Mouse (Mus musculus) kidney, postnatal 0 days (tissue): ENCODE data around the gene Per2. TPM values are rescaled to one million over a fixed set of nuclear protein-coding genes. Genes with fewer than 3 reads are reported as not detected.

Source experiments
- ATAC-seq: fragments of 200-750 bp; cut with Nextera tagmentation; replicated peaks from 2 replicates; pipeline ENCODE4 v1.8.0; 2017; ENCODE audit warnings: low read depth, moderate number of reproducible peaks, moderate TSS enrichment, moderate library complexity; ENCODE audit not compliant: low FRiP score
- DNase-seq: peaks from one replicate; pipeline ENCODE4 v3.0.0-alpha.2; 2016; ENCODE audit warnings: low spot score
- H3K27ac ChIP-seq: fragments of 300-500 bp; sonication (generic); 2 replicates; pipeline ENCODE4 v1.5.1; 2014; ENCODE audit warnings: mild to moderate bottlenecking
- H3K27me3 ChIP-seq: fragments of 300-500 bp; sonication (generic); 2 replicates; pipeline ENCODE4 v1.6.1; 2014; ENCODE audit warnings: low read length, mixed read lengths; ENCODE audit not compliant: insufficient read depth
- H3K36me3 ChIP-seq: fragments of 300-500 bp; sonication (generic); 2 replicates; pipeline ENCODE4 v1.6.1; 2014; ENCODE audit warnings: low read length, mixed read lengths; ENCODE audit not compliant: insufficient read depth
- H3K4me1 ChIP-seq: fragments of 300-500 bp; sonication (generic); replicated peaks from 2 replicates; pipeline ENCODE4 v1.6.1; 2014; ENCODE audit warnings: antibody characterized with exemption, low read length, mixed read lengths; ENCODE audit not compliant: insufficient read depth
- H3K4me2 ChIP-seq: fragments of 300-500 bp; sonication (generic); 2 replicates; pipeline ENCODE4 v1.6.1; 2014; ENCODE audit warnings: mild to moderate bottlenecking, low read length, moderate library complexity, mixed read lengths
- H3K4me3 ChIP-seq: fragments of 300-500 bp; sonication (generic); replicated peaks from 2 replicates; pipeline ENCODE4 v1.5.1; 2014; ENCODE audit warnings: low read depth, low read length
- H3K9ac ChIP-seq: fragments of 300-500 bp; sonication (generic); 2 replicates; pipeline ENCODE4 v1.6.1; 2014; ENCODE audit warnings: low read depth, low read length
- H3K9me3 ChIP-seq: fragments of 300-500 bp; sonication (generic); replicated peaks from 2 replicates; pipeline ENCODE4 v1.6.1; 2016; ENCODE audit warnings: low read length, inconsistent platforms, mixed read lengths
- CTCF ChIP-seq: IDR thresholded peaks from 2 replicates; pipeline ENCODE4 v1.5.1; 2016; ENCODE audit warnings: antibody characterized with exemption, low read depth, mild to moderate bottlenecking, moderate library complexity
- WGBS: fragments of 180-500 bp; shearing (Covaris S2); extraction: QIAGEN DNeasy Blood & Tissue Kit; methylation state at CpG from one replicate; pipeline ENCODE4 v1.1.7; 2014; 5-methylcytosine and 5-hydroxymethylcytosine counted together
- polyA plus RNA-seq: library from polyadenylated mRNA; unstranded; fragments of >200 nt; fragmentation: Nextera tagmentation; extraction: Ambion mirVana; gene quantifications from 2 replicates; pipeline ENCODE4 v1.2.1, GENCODE M21; 2015

Gene Per2
- polyA plus RNA-seq, 1 experiment from 2014 or later: 2.7 TPM

- Histone ChIP-seq H3K36me3 (peaks cover 15% of the 10 kb centered on the region; the same call in 1 of the 2 replicates), H3K9ac (no peak overlapping the region), H3K27me3 (no peaks in the 10 kb centered on the region), H3K9me3 (no peaks in the 10 kb centered on the region), H3K4me2 (no peak overlapping the region), H3K4me3 (no peak overlapping the region), H3K27ac (no peak overlapping the region), H3K4me1 (no peaks in the 10 kb centered on the region)
- no peak for ATAC-seq
- WGBS: 66% methylated on average over 10 of the region's 10 CpGs
- DNase-seq: no peak
- no peak for TF ChIP-seq CTCF
Observed at GRCm38 (mm10) chr1:91419862-91420600, 39.1 kb downstream of the Per2 start.

DNA sequence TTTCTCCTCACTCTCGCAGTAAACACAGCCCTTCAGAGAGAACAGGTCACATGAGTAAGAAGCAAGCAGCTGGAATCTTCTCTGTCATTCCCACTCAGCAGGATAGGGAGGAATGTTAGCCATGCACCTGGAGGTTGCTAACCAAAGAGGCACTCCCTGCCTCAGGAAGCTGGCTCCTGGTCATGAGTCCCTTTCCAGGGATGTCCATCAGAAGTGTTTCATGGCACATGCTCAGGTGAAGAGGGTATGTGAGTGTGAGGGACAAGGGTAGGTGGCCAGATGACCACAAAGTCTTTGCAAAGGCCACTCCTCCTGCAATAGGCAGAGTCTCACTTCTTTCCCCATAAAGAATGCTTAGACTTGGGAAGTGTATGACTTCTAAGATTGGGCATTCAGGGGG lies 41.1 kb downstream of the Per2 start:
- no peaks in the 10 kb centered on the region for H3K9me3 ChIP-seq
- TF ChIP-seq CTCF: no peak
- H3K4me3 ChIP-seq: no peak overlapping the region
- H3K27ac ChIP-seq: no peak overlapping the region
- ATAC-seq: no peak
- H3K27me3 ChIP-seq: no peaks in the 10 kb centered on the region
- no peak for DNase-seq
- 61% methylated on average over 1 of the region's 1 CpGs for WGBS
- H3K4me2 ChIP-seq: no peak overlapping the region
- H3K4me1 ChIP-seq: 0 out of 2 replicates have a peak, but pooled peaks cover 11% of the 10 kb centered on the region
- H3K9ac ChIP-seq: no peak overlapping the region
- H3K36me3 ChIP-seq: peaks cover 15% of the 10 kb centered on the region; the same call in 1 of the 2 replicates

- Histone ChIP-seq H3K9me3 (no peaks in the 10 kb centered on the region), H3K4me1 (peaks cover 23% of the 10 kb centered on the region; the same call in 1 of the 2 replicates), H3K4me3 (no peak overlapping the region), H3K27ac (no peak overlapping the region), H3K36me3 (peaks cover 15% of the 10 kb centered on the region; the same call in 1 of the 2 replicates), H3K27me3 (no peaks in the 10 kb centered on the region), H3K4me2 (no peak overlapping the region), H3K9ac (no peak overlapping the region)
- no peak for ATAC-seq
- 73% methylated on average over 5 of the region's 5 CpGs for WGBS
- DNase-seq: no peak
- TF ChIP-seq CTCF: no peak
Observed at GRCm38 (mm10) chr1:91415311-91415710, 43.8 kb downstream of the Per2 start.

DNA sequence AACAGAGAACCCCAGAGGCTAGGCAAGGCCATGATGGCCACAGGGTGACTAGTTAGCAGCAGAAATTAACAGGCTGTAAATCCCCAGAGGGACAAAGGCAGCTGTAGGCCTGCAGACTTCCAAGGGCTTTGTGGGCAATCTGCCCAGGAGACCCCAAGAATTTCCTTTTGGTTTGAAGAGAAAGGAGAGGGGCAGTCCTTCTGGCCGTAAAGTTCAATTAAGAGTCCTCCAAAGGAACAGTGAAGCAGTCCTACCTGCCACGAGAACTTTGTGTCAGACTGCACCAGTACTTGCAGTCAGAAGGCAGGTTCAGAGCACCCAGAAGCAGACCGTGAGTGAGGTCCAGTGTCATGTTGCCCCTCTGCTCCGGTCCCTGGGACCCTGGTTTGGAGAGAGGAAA lies 44.2 kb downstream of the Per2 start:
- Histone ChIP-seq H3K4me2 (no peak overlapping the region), H3K9ac (no peak overlapping the region)
- DNase-seq: peak; percentile 38

GRCm38 (mm10) chr1:91413898-91414594 lies 45.1 kb downstream of the Per2 start, which contains the start of gene Hes6:
TSS of gene Hes6 (minus strand) at chr1:91414038.
- peaks cover 23% of the 10 kb centered on the region; the same call in 1 of the 2 replicates for H3K4me1 ChIP-seq
- peaks cover 12% of the 10 kb centered on the region; the same call in 1 of the 2 replicates for H3K36me3 ChIP-seq
- under 1% methylated on average over 39 of the region's 39 CpGs for WGBS
- H3K9me3 ChIP-seq: no peaks in the 10 kb centered on the region
- DNase-seq: peak; percentile 84
- peak within 1 kb of the TSS; percentile 48 for H3K4me3 ChIP-seq
- peak within 1 kb of the TSS; percentile 94 for H3K4me2 ChIP-seq
- peak; percentile 9 for ATAC-seq
- no peaks in the 10 kb centered on the region for H3K27me3 ChIP-seq
- TF ChIP-seq CTCF: no peak
- peak within 1 kb of the TSS; percentile 65 for H3K9ac ChIP-seq
- peak within 1 kb of the TSS; percentile 89 for H3K27ac ChIP-seq

More for the DNA sequence above, 44.2 kb downstream of the Per2 start:
- no peak for TF ChIP-seq CTCF
- Histone ChIP-seq H3K36me3 (peaks cover 12% of the 10 kb centered on the region; the same call in 1 of the 2 replicates), H3K4me3 (no peak overlapping the region), H3K27me3 (no peaks in the 10 kb centered on the region), H3K4me1 (peaks cover 23% of the 10 kb centered on the region; the same call in 1 of the 2 replicates), H3K9me3 (no peaks in the 10 kb centered on the region), H3K27ac (peak overlapping the region; percentile 89; the same call in 1 of the 2 replicates)
- no peak for ATAC-seq
- 55% methylated on average over 4 of the region's 4 CpGs for WGBS

DNA sequence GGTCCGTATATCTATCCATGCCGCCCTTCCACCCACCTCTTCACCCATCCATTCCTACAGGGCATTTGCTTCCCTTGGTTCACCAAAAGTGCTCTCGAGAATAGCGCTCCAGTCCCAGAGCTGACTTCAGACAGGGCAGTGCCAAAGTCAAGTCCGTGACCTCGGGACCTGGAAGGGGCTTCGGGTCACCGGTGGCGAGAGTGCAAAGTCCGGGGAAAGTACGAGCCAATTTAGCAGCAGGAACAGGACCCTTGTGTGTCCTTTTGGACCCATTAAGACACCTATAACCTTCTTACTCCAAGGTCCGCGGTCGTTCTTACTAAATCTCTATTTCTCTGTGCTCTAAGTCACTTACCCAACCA lies 45.6 kb downstream of the Per2 start:
- no peaks in the 10 kb centered on the region for H3K9me3 ChIP-seq
- peak overlapping the region; percentile 48 for H3K4me3 ChIP-seq
- peak overlapping the region; percentile 89 for H3K27ac ChIP-seq
- WGBS: under 1% methylated on average over 14 of the region's 14 CpGs
- TF ChIP-seq CTCF: no peak
- peaks cover 23% of the 10 kb centered on the region; the same call in 1 of the 2 replicates for H3K4me1 ChIP-seq
- ATAC-seq (peak; percentile 33), DNase-seq (no peak)
- peak overlapping the region; percentile 94 for H3K4me2 ChIP-seq
- peak overlapping the region; percentile 50; the same call in 1 of the 2 replicates for H3K9ac ChIP-seq
- peaks cover 12% of the 10 kb centered on the region; the same call in 1 of the 2 replicates for H3K36me3 ChIP-seq
- H3K27me3 ChIP-seq: no peaks in the 10 kb centered on the region
